Mouse (Mus musculus) kidney, adult 2 months (tissue): ENCODE results near the gene Hoxa7.

Experiments used
- CTCF ChIP-seq: fragments of 200-500 bp; conservative IDR thresholded peaks from 2 replicates; pipeline ENCODE4 v1.5.1; 2011; ENCODE audit warnings: low read depth, mild to moderate bottlenecking, control low read depth, low read length, moderate library complexity, mixed read lengths; ENCODE audit not compliant: insufficient read depth, insufficient read length
- POLR2A ChIP-seq: fragments of 200-500 bp; IDR thresholded peaks from one replicate; pipeline ENCODE4 v1.6.1; 2011; ENCODE audit warnings: low read depth, low read length, control low read depth

- TF ChIP-seq CTCF (no peak), POLR2A (no peak)
Observed at GRCm38 (mm10) chr6:52185222-52185621, 36.4 kb downstream of the Hoxa7 start.
